Mouse (Mus musculus) gastrocnemius, postnatal 14 days (tissue): ENCODE measurements around the gene Dpm3. TPM values are rescaled to one million over a fixed set of nuclear protein-coding genes. Genes with fewer than 3 reads are reported as not detected.
A peak's percentile ranks its signal among the peaks of the same experiment; 100 is the strongest.

ENCODE experiments used
- DNase-seq: peaks from one replicate; pipeline ENCODE4 v3.0.0; 2021; ENCODE audit warnings: mixed read lengths
- intact Hi-C: fragments of 180-260 bp; cut with DNase I; formaldehyde crosslinking; loops from one replicate; pipeline ENCODE4 v1.15.1; 2025; ENCODE audit warnings: low total_unique reads
- total RNA-seq, 2 experiments: library from RNA; stranded (reverse); gene quantifications; 2 replicates each; pipeline ENCODE4 v1.2.3; 2021

Dpm3 gene
- total RNA-seq, 2 experiments from 2014 or later: 32.5 to 37.3 TPM

- intact Hi-C loops: no loop called here
- no peak for DNase-seq
These were observed 26.4 kb downstream of the Dpm3 start for GRCm38 (mm10) chr3:89285526-89285925.

- intact Hi-C loops: no loop called here
These were observed 28.1 kb downstream of the Dpm3 start for GRCm38 (mm10) chr3:89287286-89287685.

GRCm38 (mm10) chr3:89288503-89288928 lies 29.4 kb downstream of the Dpm3 start:
- intact Hi-C loops: no loop called here
- peak; percentile 28 for DNase-seq

More at GRCm38 (mm10) chr3:89287286-89287685, 28.1 kb downstream of the Dpm3 start:
- DNase-seq: no peak

GRCm38 (mm10) chr3:89291874-89292273 lies 32.7 kb downstream of the Dpm3 start:
- DNase-seq: no peak
- intact Hi-C loops: no loop called here

- no peak for DNase-seq
- intact Hi-C loops: no loop called here
These were observed 33.1 kb downstream of the Dpm3 start for GRCm38 (mm10) chr3:89292303-89292702.

GRCm38 (mm10) chr3:89293247-89293918 lies 34.2 kb downstream of the Dpm3 start:
- no peak for DNase-seq
- intact Hi-C loops: no loop called here

GRCm38 (mm10) chr3:89294195-89294594 lies 35.0 kb downstream of the Dpm3 start:
- intact Hi-C loops: no loop called here

GRCm38 (mm10) chr3:89295685-89296230 lies 36.6 kb downstream of the Dpm3 start:
- intact Hi-C loops: no loop called here
- no peak for DNase-seq

More at GRCm38 (mm10) chr3:89294195-89294594, 35.0 kb downstream of the Dpm3 start:
- no peak for DNase-seq

GRCm38 (mm10) chr3:89296761-89297396 lies 37.7 kb downstream of the Dpm3 start:
- intact Hi-C loops: no loop called here
- DNase-seq: no peak

- DNase-seq: no peak
- intact Hi-C loops: no loop called here
These were observed 39.8 kb downstream of the Dpm3 start for GRCm38 (mm10) chr3:89298908-89299307.

GRCm38 (mm10) chr3:89299499-89299898 lies 40.3 kb downstream of the Dpm3 start:
- DNase-seq: no peak
- intact Hi-C loops: no loop called here

GRCm38 (mm10) chr3:89300071-89300470 lies 40.9 kb downstream of the Dpm3 start:
- intact Hi-C loops: loop anchor here (5.0 kb wide), 1 partner anchor 53 kb away; the partner anchor contains the start of genes Krtcap2 and Trim46
- DNase-seq: no peak

GRCm38 (mm10) chr3:89300514-89300913 lies 41.4 kb downstream of the Dpm3 start:
- intact Hi-C loops: loop anchor here (5.0 kb wide), 1 partner anchor 53 kb away; the partner anchor contains the start of genes Krtcap2 and Trim46

GRCm38 (mm10) chr3:89304440-89304839 lies 45.3 kb downstream of the Dpm3 start:
- intact Hi-C loops: loop anchor here (5.0 kb wide), 1 partner anchor 57 kb away; the partner anchor contains the start of genes Krtcap2 and Trim46
- no peak for DNase-seq

More at GRCm38 (mm10) chr3:89300514-89300913, 41.4 kb downstream of the Dpm3 start:
- no peak for DNase-seq

GRCm38 (mm10) chr3:89305105-89305504 lies 45.9 kb downstream of the Dpm3 start:
- no peak for DNase-seq
- intact Hi-C loops: no loop called here

- DNase-seq: no peak
- intact Hi-C loops: no loop called here
These were observed 46.6 kb downstream of the Dpm3 start for GRCm38 (mm10) chr3:89305551-89306325.

GRCm38 (mm10) chr3:89308089-89308488 lies 48.9 kb downstream of the Dpm3 start:
- peak; percentile 68 for DNase-seq
- intact Hi-C loops: no loop called here

GRCm38 (mm10) chr3:89314340-89314739 lies 55.2 kb downstream of the Dpm3 start:
- intact Hi-C loops: loop anchor here (10.0 kb wide), 1 partner anchor 170 kb away; no protein-coding TSS in a partner anchor
- no peak for DNase-seq

GRCm38 (mm10) chr3:89314791-89315190 lies 55.6 kb downstream of the Dpm3 start:
- DNase-seq: no peak
- intact Hi-C loops: loop anchor here (5.0 to 10.0 kb wide), 2 partner anchors 43 to 170 kb away; no protein-coding TSS in a partner anchor
